Mouse (Mus musculus) stomach, postnatal 0 days (tissue): ENCODE data around the gene Eif3d.

Experiments used
- CTCF ChIP-seq: IDR thresholded peaks from 2 replicates; pipeline ENCODE4 v1.5.1; 2016; ENCODE audit warnings: antibody characterized with exemption, low read depth, mild to moderate bottlenecking, moderate library complexity
- EP300 ChIP-seq: optimal IDR thresholded peaks from 2 replicates; pipeline ENCODE3; 2016; ENCODE audit warnings: antibody characterized with exemption

DNA sequence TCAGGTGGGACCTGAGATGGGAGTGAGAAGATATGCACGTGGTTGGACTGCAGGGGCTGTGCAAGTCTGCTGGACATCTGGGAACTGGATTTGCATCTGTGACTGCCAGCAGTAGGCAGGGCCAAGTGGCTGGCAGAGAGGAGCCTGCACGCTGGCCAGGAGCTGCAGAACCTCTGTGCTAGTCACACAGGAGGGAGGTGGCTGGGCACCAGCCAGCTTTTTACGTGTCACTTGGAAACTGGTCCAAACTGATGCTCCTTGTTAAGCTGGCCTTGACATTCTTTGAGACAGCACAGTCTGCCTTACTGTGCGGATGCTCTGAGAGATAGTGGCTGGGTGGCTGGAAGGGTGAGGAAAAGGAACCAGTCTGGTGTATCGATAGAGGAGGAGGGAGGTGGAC is 17.9 kb upstream of the Eif3d start:
- TF ChIP-seq CTCF: no peak
- no peak for TF ChIP-seq EP300
